Mouse (Mus musculus) liver, embryonic 14.5 days (tissue): ENCODE data around the gene Trim27.

ENCODE experiments used
- CTCF ChIP-seq: IDR thresholded peaks from 2 replicates; pipeline ENCODE4 v1.5.1; 2016; ENCODE audit warnings: antibody characterized with exemption, low read depth, control low read depth
- EP300 ChIP-seq: IDR thresholded peaks from 2 replicates; pipeline ENCODE4 v1.6.1; 2016; ENCODE audit warnings: antibody characterized with exemption, low read depth

GRCm38 (mm10) chr13:21237161-21237560, 57.9 kb downstream of the Trim27 start:
- no peak for TF ChIP-seq CTCF
- TF ChIP-seq EP300 = no peak
